Mouse (Mus musculus): ENCODE results near the gene Fbxl19.

The Fbxl19 gene

GRCm38 (mm10) chr7:127767671-127768345, 23.5 kb downstream of the Fbxl19 start:
- H3K4me1 ChIP-seq (replicated peaks; ENCODE audit: low read depth, low read length): peaks cover 68% of the 10 kb centered on the region
- H3K4me3 ChIP-seq (replicated peaks; ENCODE audit: low read length): peak overlapping the region; percentile 65
- TF ChIP-seq POU5F1 (IDR thresholded peaks at IDR 0.05; ENCODE audit: borderline replicate concordance, low read length): no peak
- no peak for TF ChIP-seq NANOG (IDR thresholded peaks at IDR 0.05; ENCODE audit: borderline replicate concordance, low read length)
- no peak for TF ChIP-seq CTCF (conservative IDR thresholded peaks at IDR 0.05; ENCODE audit: low read length)
- peaks cover 53% of the 10 kb centered on the region for H3K36me3 ChIP-seq (ENCODE audit: insufficient read depth, low read length)
- no peaks in the 10 kb centered on the region for H3K9me3 ChIP-seq (ENCODE audit: low read length)
- no peaks in the 10 kb centered on the region for H3K27me3 ChIP-seq (ENCODE audit: insufficient read depth, low read length)

- H3K36me3 ChIP-seq (ENCODE audit: insufficient read depth, low read length): peaks cover 50% of the 10 kb centered on the region
- no peaks in the 10 kb centered on the region for H3K9me3 ChIP-seq (ENCODE audit: low read length)
- H3K4me3 ChIP-seq (replicated peaks; ENCODE audit: low read length): peak overlapping the region; percentile 65
- H3K27me3 ChIP-seq (ENCODE audit: insufficient read depth, low read length): no peaks in the 10 kb centered on the region
- TF ChIP-seq CTCF (conservative IDR thresholded peaks at IDR 0.05; ENCODE audit: low read length): 0 out of 2 replicates have a peak, but pooled peaks have one; percentile 18
- TF ChIP-seq POU5F1 (IDR thresholded peaks at IDR 0.05; ENCODE audit: borderline replicate concordance, low read length): no peak
- TF ChIP-seq NANOG (IDR thresholded peaks at IDR 0.05; ENCODE audit: borderline replicate concordance, low read length): no peak
- peaks cover 74% of the 10 kb centered on the region for H3K4me1 ChIP-seq (replicated peaks; ENCODE audit: low read depth, low read length)
Observed at GRCm38 (mm10) chr7:127768346-127768996, 24.1 kb downstream of the Fbxl19 start.

GRCm38 (mm10) chr7:127768997-127769593, 24.8 kb downstream of the Fbxl19 start:
- no peak for TF ChIP-seq CTCF (conservative IDR thresholded peaks at IDR 0.05; ENCODE audit: low read length)
- peaks cover 50% of the 10 kb centered on the region for H3K36me3 ChIP-seq (ENCODE audit: insufficient read depth, low read length)
- H3K4me1 ChIP-seq (replicated peaks; ENCODE audit: low read depth, low read length): peaks cover 80% of the 10 kb centered on the region
- H3K9me3 ChIP-seq (ENCODE audit: low read length): no peaks in the 10 kb centered on the region
- peak overlapping the region; percentile 87 for H3K4me3 ChIP-seq (replicated peaks; ENCODE audit: low read length)
- H3K27me3 ChIP-seq (ENCODE audit: insufficient read depth, low read length): no peaks in the 10 kb centered on the region

GRCm38 (mm10) chr7:127769651-127770038, 25.3 kb downstream of the Fbxl19 start, which contains the start of gene Orai3:
Gene Orai3, plus strand, starts transcription at chr7:127769815.
- peak within 1 kb of the TSS; percentile 87 for H3K4me3 ChIP-seq (replicated peaks; ENCODE audit: low read length)
- H3K27me3 ChIP-seq (ENCODE audit: insufficient read depth, low read length): no peaks in the 10 kb centered on the region
- no peaks in the 10 kb centered on the region for H3K9me3 ChIP-seq (ENCODE audit: low read length)
- TF ChIP-seq POU5F1 (IDR thresholded peaks at IDR 0.05; ENCODE audit: borderline replicate concordance, low read length) (no peak), NANOG (IDR thresholded peaks at IDR 0.05; ENCODE audit: borderline replicate concordance, low read length) (no peak), CTCF (conservative IDR thresholded peaks at IDR 0.05; ENCODE audit: low read length) (no peak)
- peaks cover 85% of the 10 kb centered on the region for H3K4me1 ChIP-seq (replicated peaks; ENCODE audit: low read depth, low read length)
- H3K36me3 ChIP-seq (ENCODE audit: insufficient read depth, low read length): peaks cover 50% of the 10 kb centered on the region

- Histone ChIP-seq H3K27me3 (ENCODE audit: insufficient read depth, low read length) (no peaks in the 10 kb centered on the region), H3K9me3 (ENCODE audit: low read length) (no peaks in the 10 kb centered on the region), H3K4me3 (replicated peaks; ENCODE audit: low read length) (peak overlapping the region; percentile 87), H3K4me1 (replicated peaks; ENCODE audit: low read depth, low read length) (peaks cover 85% of the 10 kb centered on the region), H3K36me3 (ENCODE audit: insufficient read depth, low read length) (peaks cover 50% of the 10 kb centered on the region)
- TF ChIP-seq CTCF (conservative IDR thresholded peaks at IDR 0.05; ENCODE audit: low read length) (no peak), POU5F1 (IDR thresholded peaks at IDR 0.05; ENCODE audit: borderline replicate concordance, low read length) (no peak), NANOG (IDR thresholded peaks at IDR 0.05; ENCODE audit: borderline replicate concordance, low read length) (no peak)
Observed at GRCm38 (mm10) chr7:127770039-127770905, 25.9 kb downstream of the Fbxl19 start.

- H3K9me3 ChIP-seq (ENCODE audit: low read length): no peaks in the 10 kb centered on the region
- TF ChIP-seq NANOG (IDR thresholded peaks at IDR 0.05; ENCODE audit: borderline replicate concordance, low read length): no peak
- TF ChIP-seq CTCF (conservative IDR thresholded peaks at IDR 0.05; ENCODE audit: low read length): no peak
- TF ChIP-seq POU5F1 (IDR thresholded peaks at IDR 0.05; ENCODE audit: borderline replicate concordance, low read length): no peak
- H3K4me1 ChIP-seq (replicated peaks; ENCODE audit: low read depth, low read length): peaks cover 82% of the 10 kb centered on the region
- peak overlapping the region; percentile 87 for H3K4me3 ChIP-seq (replicated peaks; ENCODE audit: low read length)
- H3K36me3 ChIP-seq (ENCODE audit: insufficient read depth, low read length): peaks cover 44% of the 10 kb centered on the region
- H3K27me3 ChIP-seq (ENCODE audit: insufficient read depth, low read length): no peaks in the 10 kb centered on the region
Observed at GRCm38 (mm10) chr7:127771262-127771661, 26.9 kb downstream of the Fbxl19 start.

GRCm38 (mm10) chr7:127772080-127772479, 27.7 kb downstream of the Fbxl19 start:
- H3K4me1 ChIP-seq (replicated peaks; ENCODE audit: low read depth, low read length): peaks cover 75% of the 10 kb centered on the region
- H3K36me3 ChIP-seq (ENCODE audit: insufficient read depth, low read length): peaks cover 36% of the 10 kb centered on the region
- no peak overlapping the region for H3K4me3 ChIP-seq (replicated peaks; ENCODE audit: low read length)
- no peaks in the 10 kb centered on the region for H3K9me3 ChIP-seq (ENCODE audit: low read length)
- H3K27me3 ChIP-seq (ENCODE audit: insufficient read depth, low read length): no peaks in the 10 kb centered on the region
- no peak for TF ChIP-seq POU5F1 (IDR thresholded peaks at IDR 0.05; ENCODE audit: borderline replicate concordance, low read length)
- no peak for TF ChIP-seq NANOG (IDR thresholded peaks at IDR 0.05; ENCODE audit: borderline replicate concordance, low read length)
- no peak for TF ChIP-seq CTCF (conservative IDR thresholded peaks at IDR 0.05; ENCODE audit: low read length)

- Histone ChIP-seq H3K9me3 (ENCODE audit: low read length) (no peaks in the 10 kb centered on the region), H3K4me3 (replicated peaks; ENCODE audit: low read length) (no peak overlapping the region)
- TF ChIP-seq POU5F1 (IDR thresholded peaks at IDR 0.05; ENCODE audit: borderline replicate concordance, low read length) (no peak), NANOG (IDR thresholded peaks at IDR 0.05; ENCODE audit: borderline replicate concordance, low read length) (no peak), CTCF (conservative IDR thresholded peaks at IDR 0.05; ENCODE audit: low read length) (no peak)
Observed at GRCm38 (mm10) chr7:127772557-127772956, 28.2 kb downstream of the Fbxl19 start.

More at GRCm38 (mm10) chr7:127772557-127772956, 28.2 kb downstream of the Fbxl19 start:
- H3K27me3 ChIP-seq (ENCODE audit: insufficient read depth, low read length): no peaks in the 10 kb centered on the region
- H3K36me3 ChIP-seq (ENCODE audit: insufficient read depth, low read length): peaks cover 31% of the 10 kb centered on the region
- peaks cover 70% of the 10 kb centered on the region for H3K4me1 ChIP-seq (replicated peaks; ENCODE audit: low read depth, low read length)

Data from E14TG2a.4 (cell line).